Mouse (Mus musculus) MEL (cell line): ENCODE results near the gene AC124108.1.

Experiments used
- CTCF ChIP-seq, 3 experiments: IDR thresholded peaks in 2 of 3; conservative IDR thresholded peaks in 1 of 3; 2 replicates each; pipeline ENCODE4 v1.5.1; 2011 to 2012; ENCODE audit warnings: low read length in 3 of 3, low read depth in 2 of 3, mild to moderate bottlenecking in 2 of 3, improper control_type of control experiment in 1 of 3, inconsistent platforms in 1 of 3, mixed read lengths in 1 of 3, moderate library complexity in 1 of 3; ENCODE audit not compliant: control insufficient read depth in 1 of 3, insufficient read depth in 1 of 3, poor library complexity in 1 of 3, severe bottlenecking in 1 of 3
- MXI1 ChIP-seq: IDR thresholded peaks from 2 replicates; pipeline ENCODE4 v1.6.1; 2011; ENCODE audit warnings: mild to moderate bottlenecking, low read depth, low read length, improper control_type of control experiment
- MYC ChIP-seq: IDR thresholded peaks from 2 replicates; pipeline ENCODE4 v1.6.1; 2011; ENCODE audit warnings: low read depth, mild to moderate bottlenecking, low read length, improper control_type of control experiment, moderate library complexity
- TCF12 ChIP-seq: IDR thresholded peaks from 2 replicates; pipeline ENCODE4 v1.6.1; 2014; ENCODE audit warnings: low read depth, mild to moderate bottlenecking, inconsistent platforms, low read length, improper control_type of control experiment, moderate library complexity
- ZC3H11A ChIP-seq: IDR thresholded peaks from 2 replicates; pipeline ENCODE4 v1.6.1; 2012; ENCODE audit warnings: low read depth, mild to moderate bottlenecking, inconsistent platforms, low read length, improper control_type of control experiment

GRCm38 (mm10) chr1:132213076-132213475 lies 21.8 kb downstream of the AC124108.1 start:
- no peak for TF ChIP-seq ZC3H11A
- no peak for TF ChIP-seq TCF12
- TF ChIP-seq MXI1: no peak
- no peak for TF ChIP-seq CTCF (IDR thresholded peaks at IDR 0.05 in 2 of 3, conservative IDR thresholded peaks at IDR 0.05 in 1 of 3; ENCODE audit: control insufficient read depth in 1 of 3, insufficient read depth in 1 of 3, low read depth in 2 of 3, low read length in 3 of 3, poor library complexity in 1 of 3, severe bottlenecking in 1 of 3)
- no peak for TF ChIP-seq MYC
